Mouse (Mus musculus) NIH3T3 (cell line): ENCODE measurements around the gene Xpa.
"Not testable (repeated sequence)": the region's sequence is repeated elsewhere in the genome, so short reads cannot be mapped to it uniquely, and the experiment has no call there.

Experiments used
- DNase-seq: peaks from one replicate; pipeline ENCODE4 v3.0.0-alpha.2; 2012; ENCODE audit warnings: low read depth

Xpa gene

GRCm38 (mm10) chr4:46195781-46196487 is at the start of gene Xpa:
TSS of gene Xpa (minus strand) at chr4:46196311.
- DNase-seq, result peak; percentile 97

DNA sequence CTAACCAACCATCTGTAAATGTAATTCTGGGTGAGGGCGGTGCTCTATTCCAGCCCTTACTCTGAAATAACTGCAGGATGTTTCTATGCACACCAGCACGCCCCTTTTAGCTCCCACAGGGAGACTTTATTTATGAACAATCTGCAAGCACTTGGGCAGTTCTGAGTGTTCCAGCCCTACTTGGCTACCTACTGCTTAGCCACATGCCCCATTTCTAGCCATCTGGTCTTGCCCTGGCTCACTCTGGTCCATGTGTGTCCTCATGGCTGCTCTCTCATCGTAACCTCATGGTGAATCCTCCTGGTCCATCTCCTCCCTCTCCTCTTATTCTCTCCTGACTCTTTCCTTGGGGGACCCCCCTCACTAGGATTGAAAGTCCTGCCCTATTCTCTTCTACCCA is 39.8 kb upstream of the Xpa start:
- DNase-seq, result no peak

DNA sequence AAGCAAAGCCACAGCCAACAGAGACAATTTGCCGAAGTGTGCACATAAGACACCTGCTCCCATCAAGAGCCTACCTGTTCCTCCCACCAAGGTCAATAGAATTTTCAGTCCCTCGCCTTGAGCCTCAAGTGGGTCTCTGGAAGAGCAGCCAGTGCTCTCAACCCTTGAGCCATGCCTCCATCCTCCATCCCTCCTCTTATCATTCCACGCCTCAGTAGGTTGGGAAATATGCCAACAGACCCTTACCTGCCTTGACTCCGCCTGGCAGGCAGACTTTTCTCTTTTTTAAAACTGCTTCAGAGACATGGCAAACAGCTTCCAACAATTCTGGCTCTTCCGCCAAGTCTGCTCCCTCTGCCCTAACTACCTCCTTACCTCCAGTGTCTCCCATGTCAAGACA is 38.6 kb upstream of the Xpa start:
- DNase-seq, result no peak

- no peak for DNase-seq
These were observed 30.9 kb upstream of the Xpa start for GRCm38 (mm10) chr4:46226972-46227535.

DNA sequence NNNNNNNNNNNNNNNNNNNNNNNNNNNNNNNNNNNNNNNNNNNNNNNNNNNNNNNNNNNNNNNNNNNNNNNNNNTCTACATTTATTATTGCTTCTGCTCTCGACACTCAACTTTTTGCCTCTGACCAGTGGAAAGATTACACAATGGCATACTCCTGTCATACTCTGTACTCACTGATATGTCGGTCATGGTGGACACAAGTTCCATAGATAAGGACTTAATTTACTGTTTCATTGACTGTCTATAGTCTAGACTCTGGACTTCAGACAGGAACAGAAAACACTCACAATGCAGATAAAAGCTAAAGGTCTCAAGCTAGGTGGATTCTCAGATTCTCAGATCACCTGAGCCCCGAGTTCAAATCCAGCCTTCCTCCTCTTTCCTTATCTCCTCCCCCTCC is 25.0 kb upstream of the Xpa start:
- no peak for DNase-seq

- DNase-seq, result no peak
These were observed 6.5 kb upstream of the Xpa start for GRCm38 (mm10) chr4:46202562-46203126.

GRCm38 (mm10) chr4:46201834-46202561 is 5.9 kb upstream of the Xpa start:
- peak; percentile 84 for DNase-seq

- no peak for DNase-seq
These were observed 2.0 kb upstream of the Xpa start for GRCm38 (mm10) chr4:46198064-46198463.

DNA sequence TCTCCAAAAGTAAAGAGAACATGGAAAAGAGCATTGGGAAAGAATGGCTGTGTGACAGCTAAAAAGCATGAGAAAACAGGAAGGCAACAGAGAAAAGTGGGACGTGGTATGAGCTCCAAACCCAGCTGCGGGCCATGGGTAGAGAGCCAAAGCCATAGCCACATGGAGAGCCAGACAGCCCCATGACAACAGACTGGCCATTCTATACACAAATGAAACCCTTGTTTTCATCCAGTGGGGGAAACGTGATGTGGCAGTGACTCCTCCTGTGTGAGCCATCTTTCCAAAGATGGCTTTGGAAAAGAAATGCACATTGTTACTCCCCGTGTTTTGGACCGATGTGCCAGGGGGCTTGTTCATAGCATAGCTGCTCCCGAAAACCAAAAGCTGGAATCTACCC is 402 bp upstream of the Xpa start:
- no peak for DNase-seq

- DNase-seq, result not testable (repeated sequence)
These were observed 4.1 kb downstream of the Xpa start for GRCm38 (mm10) chr4:46192011-46192410.

DNA sequence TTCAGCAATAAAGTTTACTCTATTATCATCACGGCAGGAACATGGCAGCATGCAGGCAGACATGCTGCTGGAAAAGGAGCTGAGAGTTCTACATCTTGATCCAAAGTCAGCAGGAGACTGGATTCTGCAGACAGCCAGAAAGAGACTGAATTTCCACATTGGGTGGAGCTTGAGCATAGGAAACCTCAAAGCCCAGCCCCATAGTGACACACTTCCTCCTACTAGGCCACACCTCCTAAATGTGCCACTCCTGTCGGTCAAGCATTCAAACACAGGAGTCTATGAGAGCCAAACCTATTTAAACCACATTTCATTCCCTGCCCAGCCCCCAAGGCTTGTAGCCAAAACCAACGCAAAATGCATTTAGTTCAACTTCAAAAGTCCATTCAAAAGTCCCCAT is 9.6 kb downstream of the Xpa start:
- peak; percentile 11 for DNase-seq

DNA sequence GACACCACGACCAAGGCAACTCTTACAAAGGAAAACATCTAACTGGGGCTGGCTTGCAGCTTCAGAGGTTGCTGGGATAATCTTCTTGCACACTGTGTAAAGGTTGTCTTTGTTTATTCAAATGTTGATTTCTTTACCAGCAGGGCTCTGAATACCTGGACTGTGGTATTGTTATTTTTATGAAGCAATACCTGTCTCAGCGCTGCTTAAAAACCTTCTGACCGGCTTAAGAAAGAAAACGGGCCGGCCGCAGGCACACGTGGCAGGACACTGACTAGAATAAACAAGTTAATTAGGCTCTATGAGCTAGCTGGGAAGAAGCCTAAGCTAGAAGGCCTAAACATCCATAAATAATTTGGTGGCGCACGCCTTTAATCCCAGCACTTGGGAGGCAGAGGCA is 10.2 kb downstream of the Xpa start:
- DNase-seq, result no peak

GRCm38 (mm10) chr4:46185423-46185822 is 10.7 kb downstream of the Xpa start:
- no peak for DNase-seq

DNA sequence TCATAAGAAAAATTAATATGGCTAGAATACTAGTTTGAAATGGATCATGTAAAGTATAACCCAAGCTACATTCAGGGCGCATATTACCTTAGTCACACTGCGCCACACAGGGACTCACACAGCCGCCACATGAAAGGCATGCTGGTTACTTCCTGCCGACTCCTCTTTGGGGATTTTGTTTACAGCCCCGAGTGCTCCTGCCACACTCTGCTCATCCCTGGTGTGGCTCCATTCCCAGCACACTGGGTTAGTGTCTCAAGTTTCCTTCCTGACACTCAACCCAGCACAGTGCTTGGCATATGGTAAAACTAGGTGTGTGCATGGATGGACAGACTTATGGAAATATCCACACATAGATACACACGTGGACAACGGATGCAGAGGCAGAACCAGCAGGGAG is 13.9 kb downstream of the Xpa start:
- no peak for DNase-seq

DNA sequence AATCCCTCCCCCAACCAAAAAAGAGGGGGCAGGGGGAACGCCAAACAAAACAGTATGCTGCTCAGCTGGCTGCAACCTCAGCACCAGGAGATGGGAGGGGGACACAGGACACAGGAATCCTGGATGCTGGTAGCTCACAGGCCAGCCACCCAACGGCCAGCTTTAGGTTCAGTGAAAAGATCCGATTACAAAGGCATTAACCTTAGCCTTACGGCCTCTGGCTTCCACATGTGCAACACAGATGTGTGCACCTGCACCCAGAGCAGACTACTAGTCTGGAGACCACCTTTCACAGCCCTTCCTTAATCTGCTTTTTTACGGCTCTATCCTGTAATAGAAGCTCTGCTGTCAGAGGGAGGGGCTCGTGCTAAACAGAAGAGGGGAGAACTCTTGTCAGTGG is 14.9 kb downstream of the Xpa start:
- DNase-seq, result no peak

- no peak for DNase-seq
These were observed 18.6 kb downstream of the Xpa start for GRCm38 (mm10) chr4:46177496-46177895.

DNA sequence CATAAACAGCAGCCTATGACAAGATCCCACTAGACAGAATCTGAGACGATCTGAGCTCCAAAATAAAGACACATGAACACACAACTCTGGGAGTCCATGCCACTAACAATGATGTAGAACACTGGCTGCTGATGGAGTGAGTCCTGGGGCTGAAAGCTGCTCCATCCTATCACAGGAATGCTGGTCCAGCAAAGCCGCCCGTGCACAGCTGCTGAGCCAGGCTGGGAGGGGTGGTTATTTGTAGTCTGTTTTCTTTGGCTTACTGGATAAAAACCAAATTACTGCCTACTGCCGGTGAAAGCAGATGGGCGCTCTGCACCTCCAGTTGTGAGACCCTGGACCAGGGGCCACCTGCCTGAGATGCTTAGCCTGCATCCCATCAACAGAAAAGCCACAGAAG is 19.1 kb downstream of the Xpa start:
- DNase-seq, result no peak

GRCm38 (mm10) chr4:46176313-46176712 is 19.8 kb downstream of the Xpa start:
- peak; percentile 11 for DNase-seq

- no peak for DNase-seq
These were observed 24.4 kb downstream of the Xpa start for GRCm38 (mm10) chr4:46171761-46172160.

DNA sequence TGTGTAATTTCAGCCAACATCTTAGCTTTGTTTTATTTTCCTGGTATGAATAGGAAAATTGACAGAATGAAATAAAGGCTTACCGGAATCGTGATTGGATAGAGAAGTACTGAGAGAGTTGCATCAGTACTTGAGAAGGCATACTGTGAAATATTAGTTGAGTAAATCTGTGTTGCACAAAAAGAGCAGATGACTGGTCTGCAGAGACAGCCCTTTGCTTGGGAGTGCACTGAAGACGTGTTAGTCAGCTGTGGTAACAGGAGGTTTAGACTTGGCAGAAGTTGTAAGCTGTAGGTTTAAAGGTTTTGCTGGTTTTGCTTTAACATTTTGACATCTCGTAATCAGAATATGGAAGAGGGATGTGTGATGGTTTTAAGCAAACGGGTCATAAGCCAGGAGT is 30.3 kb downstream of the Xpa start:
- no peak for DNase-seq

- no peak for DNase-seq
These were observed 32.1 kb downstream of the Xpa start for GRCm38 (mm10) chr4:46164027-46164426.

- no peak for DNase-seq
These were observed 44.1 kb downstream of the Xpa start for GRCm38 (mm10) chr4:46151903-46152544.

GRCm38 (mm10) chr4:46146881-46147280 is 49.2 kb downstream of the Xpa start:
- DNase-seq, result no peak
